Mouse (Mus musculus) megakaryocyte-erythroid progenitor cell, adult 5 weeks (primary cell): ENCODE results near the gene Ppfia3. TPM values are rescaled to one million over a fixed set of nuclear protein-coding genes. Genes with fewer than 3 reads are reported as not detected.

ENCODE experiments used
- polyA plus RNA-seq: library from polyadenylated mRNA; stranded (reverse); fragments of >175 nt; gene quantifications from 2 replicates; pipeline ENCODE4 v1.2.3, GENCODE M21; 2012

The Ppfia3 gene
- polyA plus RNA-seq, result 0.56 TPM in 2 replicates

GRCm38 (mm10) chr7:45366652-45367019 lies at the start of gene Ppfia3:
Ppfia3 (minus strand) TSS chr7:45367019.

GRCm38 (mm10) chr7:45413113-45413863 lies 46.5 kb upstream of the Ppfia3 start, which contains the start of gene Ntf5:
Ntf5 (plus strand) TSS chr7:45413695.

DNA sequence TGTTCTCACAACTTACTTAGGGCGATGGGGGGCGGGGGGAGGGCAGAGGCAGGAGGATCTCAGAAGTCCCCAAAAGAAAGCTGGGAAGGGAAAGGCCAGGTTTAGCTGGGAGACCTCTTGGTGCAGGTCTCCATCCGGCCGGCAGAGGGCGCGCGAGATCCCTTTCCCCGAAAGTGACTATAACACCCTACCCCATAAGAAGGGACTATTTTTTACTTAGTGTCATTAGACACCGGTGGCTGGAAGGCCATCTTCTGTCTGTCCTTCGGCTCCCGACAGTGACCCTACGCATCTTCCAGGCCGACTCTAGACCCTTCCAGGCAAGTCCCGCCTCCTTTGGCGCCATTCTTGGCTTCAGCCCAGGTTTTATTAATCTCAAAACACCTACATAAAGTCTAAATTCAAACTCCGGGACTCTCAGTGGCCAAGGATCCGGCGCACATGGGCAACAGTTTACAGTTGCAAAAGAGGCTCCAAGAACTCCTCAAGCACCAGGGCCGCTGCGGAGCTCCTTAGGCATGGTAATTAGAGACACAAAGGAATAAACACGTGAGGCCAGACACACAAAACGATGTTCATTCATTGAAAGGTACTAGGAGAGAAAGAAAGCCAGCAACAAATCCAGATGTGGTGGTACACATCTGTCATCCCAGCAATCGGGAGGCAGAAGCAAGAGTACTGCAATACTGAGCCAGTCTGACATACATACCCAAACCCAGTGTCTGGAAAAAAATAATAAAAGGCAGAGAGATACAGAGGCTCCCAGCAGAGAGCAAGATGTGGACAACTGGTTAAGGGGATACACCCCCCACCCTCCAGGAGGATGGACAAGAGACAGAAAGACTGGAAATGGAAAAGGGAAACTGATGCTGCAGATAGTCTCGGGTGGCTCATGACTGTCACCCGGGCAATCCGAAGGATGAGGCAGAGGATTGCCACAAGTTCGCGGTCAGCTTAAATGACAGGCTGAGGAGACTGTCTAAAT lies 38.6 kb upstream of the Ppfia3 start, which contains the start of gene Kcna7:
Kcna7 (plus strand) TSS at position 563 of the 985 bp plus-strand sequence.

GRCm38 (mm10) chr7:45395578-45396336 lies 28.9 kb upstream of the Ppfia3 start, which contains the start of gene Snrnp70:
Snrnp70 (minus strand) TSS chr7:45395742.

DNA sequence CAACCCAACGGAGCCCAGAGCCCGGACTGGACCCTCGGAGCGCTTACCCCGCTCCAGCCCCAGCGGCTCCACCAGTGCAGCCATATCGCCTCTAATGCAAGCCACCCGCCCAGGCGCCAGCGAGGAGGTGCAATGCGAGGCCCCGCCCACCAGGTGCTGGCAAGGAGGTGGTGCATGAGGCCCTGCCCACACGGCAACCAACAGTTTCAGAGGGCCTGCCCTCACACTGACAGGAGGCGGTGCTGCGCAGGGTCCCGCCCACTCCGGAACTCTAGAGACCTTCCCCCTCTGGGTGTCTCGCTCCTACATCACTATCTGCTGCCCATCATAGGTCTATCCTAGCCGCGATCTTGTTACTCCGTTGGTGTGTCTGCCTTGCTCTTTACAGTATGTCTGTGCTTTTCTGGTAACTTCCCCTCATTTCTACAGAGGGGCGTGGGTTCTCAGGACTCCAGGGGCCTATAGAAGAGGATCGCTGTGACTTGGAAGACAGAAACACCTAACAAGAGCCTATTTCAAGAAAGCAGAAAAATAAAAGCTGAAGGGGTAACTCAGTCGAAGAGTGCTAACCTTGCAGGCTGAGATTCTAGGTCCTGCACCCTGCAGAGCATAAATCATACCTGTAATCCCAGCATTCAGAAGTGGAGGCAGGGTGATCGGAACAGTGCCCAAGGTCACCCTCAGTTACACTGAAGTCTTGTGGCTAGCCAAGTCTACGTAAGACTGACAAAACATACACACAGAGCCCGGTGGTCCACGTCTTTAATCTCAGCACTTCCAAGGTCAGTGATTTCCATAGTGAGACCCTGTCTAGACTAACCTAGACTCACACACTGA lies 3.9 kb upstream of the Ppfia3 start, which contains the start of gene Lin7b:
Lin7b (minus strand) TSS at position 109 of the 837 bp plus-strand sequence.

DNA sequence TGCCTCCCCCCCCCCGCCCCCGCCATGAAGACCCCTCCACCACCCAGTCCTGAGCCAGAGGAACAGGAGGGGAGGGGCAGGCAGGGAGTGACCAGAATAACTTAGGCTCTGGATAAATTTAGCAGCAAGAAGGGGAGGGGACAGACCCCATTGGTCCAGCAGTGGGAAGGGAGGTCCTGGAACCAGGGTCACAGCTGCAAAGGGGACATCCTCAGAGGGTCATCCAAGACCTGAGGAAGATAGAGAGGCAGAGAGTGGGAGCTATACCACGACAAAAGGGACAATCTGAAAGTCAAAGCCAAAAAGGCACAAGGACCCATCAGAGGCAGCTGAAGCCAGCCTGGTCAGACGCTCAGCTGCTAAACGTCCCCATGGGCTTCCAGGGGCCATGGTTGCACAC lies 31.8 kb downstream of the Ppfia3 start, which contains the start of gene Hrc:
Hrc (plus strand) TSS at position 235 of the 400 bp plus-strand sequence.

GRCm38 (mm10) chr7:45333431-45333982 lies 33.3 kb downstream of the Ppfia3 start, which contains the start of gene Trpm4:
Trpm4 (minus strand) TSS chr7:45333780.

Other genes with a start within 250 kb of the Ppfia3 start
- gene Rps11, start 242.6 kb downstream of the Ppfia3 start, polyA plus RNA-seq, result 210 and 224 TPM in 2 replicates
- 4,327 and 5,290 TPM in 2 replicates for gene Rpl13a, start 238.3 kb downstream of the Ppfia3 start, polyA plus RNA-seq
- 0.12 and 0.16 TPM in 2 replicates for gene Gm45713, start 230.8 kb downstream of the Ppfia3 start, polyA plus RNA-seq
- gene Flt3l, start 230.6 kb downstream of the Ppfia3 start, polyA plus RNA-seq, result 15.4 and 21.4 TPM in 2 replicates
- gene Pih1d1, start 212.7 kb downstream of the Ppfia3 start, polyA plus RNA-seq, result 67.8 and 81.0 TPM in 2 replicates
- 162 and 165 TPM in 2 replicates for gene Aldh16a1, start 212.4 kb downstream of the Ppfia3 start, polyA plus RNA-seq
- gene Slc17a7, start 203.1 kb downstream of the Ppfia3 start, polyA plus RNA-seq, result 0.11 and 0.15 TPM in 2 replicates
- gene Gfy, start 187.4 kb downstream of the Ppfia3 start, polyA plus RNA-seq, result 0.16 and 0.29 TPM in 2 replicates
- gene Pth2, start 186.0 kb downstream of the Ppfia3 start, polyA plus RNA-seq, result not detected in 2 replicates
- gene Ccdc155, start 162.1 kb downstream of the Ppfia3 start, polyA plus RNA-seq, result 0.56 and 1.3 TPM in 2 replicates
- 14.7 and 21.4 TPM in 2 replicates for gene Dkkl1, start 154.9 kb downstream of the Ppfia3 start, polyA plus RNA-seq
- gene Tead2, start 151.3 kb downstream of the Ppfia3 start, polyA plus RNA-seq, result 0.82 and 2.2 TPM in 2 replicates
- 173 and 185 TPM in 2 replicates for gene Cd37, start 127.9 kb downstream of the Ppfia3 start, polyA plus RNA-seq
- gene Slc6a16, start 125.9 kb downstream of the Ppfia3 start, polyA plus RNA-seq, result not detected in 2 replicates
- gene Slc6a21, start 89.5 kb downstream of the Ppfia3 start, polyA plus RNA-seq, result 0.09 TPM in 1 of 2 replicates, not detected in the other
- gene Trpm4, start 33.2 kb downstream of the Ppfia3 start, polyA plus RNA-seq, result 3.3 and 5.4 TPM in 2 replicates
- gene Hrc, start 31.7 kb downstream of the Ppfia3 start, polyA plus RNA-seq, result not detected in 2 replicates
- 2.3 and 2.6 TPM in 2 replicates for gene Lin7b, start 3.6 kb upstream of the Ppfia3 start, polyA plus RNA-seq
- gene Snrnp70, start 28.7 kb upstream of the Ppfia3 start, polyA plus RNA-seq, result 920 and 1,244 TPM in 2 replicates
- 0.04 and 0.28 TPM in 2 replicates for gene Kcna7, start 38.6 kb upstream of the Ppfia3 start, polyA plus RNA-seq
- gene Ntf5, start 46.7 kb upstream of the Ppfia3 start, polyA plus RNA-seq, result 0.04 TPM in 1 of 2 replicates, not detected in the other
- gene Lhb, start 53.8 kb upstream of the Ppfia3 start, polyA plus RNA-seq, result 0.11 TPM in 1 of 2 replicates, not detected in the other
- 28.3 and 36.5 TPM in 2 replicates for gene Gys1, start 67.8 kb upstream of the Ppfia3 start, polyA plus RNA-seq
- gene Ruvbl2, start 71.1 kb upstream of the Ppfia3 start, polyA plus RNA-seq, result 407 and 425 TPM in 2 replicates
- 3,550 and 4,748 TPM in 2 replicates for gene Ftl1, start 92.9 kb upstream of the Ppfia3 start, polyA plus RNA-seq
- 188 and 194 TPM in 2 replicates for gene Bax, start 99.9 kb upstream of the Ppfia3 start, polyA plus RNA-seq
- gene Tulp2, start 114.9 kb upstream of the Ppfia3 start, polyA plus RNA-seq, result 0.05 TPM in 1 of 2 replicates, not detected in the other
- gene Gm45808, start 119.8 kb upstream of the Ppfia3 start, polyA plus RNA-seq, result not detected in 2 replicates
- 4.6 TPM in 2 replicates for gene Dhdh, start 121.8 kb upstream of the Ppfia3 start, polyA plus RNA-seq
- gene Nucb1, start 143.4 kb upstream of the Ppfia3 start, polyA plus RNA-seq, result 728 and 929 TPM in 2 replicates
- 397 and 438 TPM in 2 replicates for gene Ppp1r15a, start 159.2 kb upstream of the Ppfia3 start, polyA plus RNA-seq
- gene Plekha4, start 159.3 kb upstream of the Ppfia3 start, polyA plus RNA-seq, result 0.93 and 1.1 TPM in 2 replicates
- gene Hsd17b14, start 187.9 kb upstream of the Ppfia3 start, polyA plus RNA-seq, result 2.8 and 3.1 TPM in 2 replicates
- 58.9 and 61.2 TPM in 2 replicates for gene Bcat2, start 203.1 kb upstream of the Ppfia3 start, polyA plus RNA-seq
- not detected in 2 replicates for gene Fgf21, start 248.5 kb upstream of the Ppfia3 start, polyA plus RNA-seq